Mouse (Mus musculus): ENCODE results near the gene Sigmar1. TPM values are rescaled to one million over a fixed set of nuclear protein-coding genes. Genes with fewer than 3 reads are reported as not detected.
A peak's percentile ranks its signal among the peaks of the same experiment; 100 is the strongest.
"Not testable (repeated sequence)": the region's sequence is repeated elsewhere in the genome, so short reads cannot be mapped to it uniquely, and the experiment has no call there.

The Sigmar1 gene
- polyA plus RNA-seq, 1 experiment from 2014 or later, result 89.3 TPM

DNA sequence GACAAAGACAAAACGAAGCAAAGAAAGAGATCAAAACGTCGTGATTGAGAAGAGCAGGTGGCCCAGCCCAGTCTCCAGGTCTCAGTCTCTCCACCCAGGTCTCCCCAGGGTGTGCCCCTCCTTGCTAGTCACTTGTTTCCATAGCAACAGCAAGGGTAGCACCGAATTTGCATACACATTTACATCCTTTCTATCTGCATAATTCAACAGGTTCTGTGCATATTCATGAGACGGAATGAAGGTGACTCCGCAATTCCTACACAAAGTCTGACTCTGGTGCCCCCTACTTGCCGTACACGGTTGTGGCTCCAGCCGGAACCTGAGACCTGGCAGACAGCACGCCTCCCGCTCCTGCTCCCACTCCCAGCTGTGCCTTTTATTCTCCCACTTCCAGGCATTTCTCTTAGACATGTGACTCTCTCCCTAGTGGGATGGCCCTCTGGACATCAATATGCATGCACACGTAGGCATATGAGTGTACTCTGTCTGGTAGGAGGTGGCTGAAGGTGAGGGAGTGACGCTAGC lies 48.9 kb downstream of the Sigmar1 start:
- Histone ChIP-seq H3K4me1 (ENCODE audit: control insufficient read depth, insufficient read depth, low read length) (peaks cover 20% of the 10 kb centered on the region), H3K9me3 (ENCODE audit: control insufficient read depth, low read length) (no peaks in the 10 kb centered on the region), H3K4me2 (ENCODE audit: low read depth, low read length) (peak overlapping the region; percentile 19; the same call in 1 of the 2 replicates), H3K9ac (replicated peaks; ENCODE audit: low read depth, low read length) (no peak overlapping the region), H3K27me3 (ENCODE audit: control insufficient read depth, insufficient read depth, low read length) (no peaks in the 10 kb centered on the region), H3K36me3 (ENCODE audit: control insufficient read depth, insufficient read depth, low read length) (no peaks in the 10 kb centered on the region), H3K27ac (ENCODE audit: low read depth, low read length) (peak overlapping the region; percentile 60), H3K4me3 (ENCODE audit: low read depth, low read length) (no peak overlapping the region)
- WGBS, result under 1% methylated on average over 13 of the region's 13 CpGs
- ATAC-seq (ENCODE audit: low read depth), result peak; percentile 82

DNA sequence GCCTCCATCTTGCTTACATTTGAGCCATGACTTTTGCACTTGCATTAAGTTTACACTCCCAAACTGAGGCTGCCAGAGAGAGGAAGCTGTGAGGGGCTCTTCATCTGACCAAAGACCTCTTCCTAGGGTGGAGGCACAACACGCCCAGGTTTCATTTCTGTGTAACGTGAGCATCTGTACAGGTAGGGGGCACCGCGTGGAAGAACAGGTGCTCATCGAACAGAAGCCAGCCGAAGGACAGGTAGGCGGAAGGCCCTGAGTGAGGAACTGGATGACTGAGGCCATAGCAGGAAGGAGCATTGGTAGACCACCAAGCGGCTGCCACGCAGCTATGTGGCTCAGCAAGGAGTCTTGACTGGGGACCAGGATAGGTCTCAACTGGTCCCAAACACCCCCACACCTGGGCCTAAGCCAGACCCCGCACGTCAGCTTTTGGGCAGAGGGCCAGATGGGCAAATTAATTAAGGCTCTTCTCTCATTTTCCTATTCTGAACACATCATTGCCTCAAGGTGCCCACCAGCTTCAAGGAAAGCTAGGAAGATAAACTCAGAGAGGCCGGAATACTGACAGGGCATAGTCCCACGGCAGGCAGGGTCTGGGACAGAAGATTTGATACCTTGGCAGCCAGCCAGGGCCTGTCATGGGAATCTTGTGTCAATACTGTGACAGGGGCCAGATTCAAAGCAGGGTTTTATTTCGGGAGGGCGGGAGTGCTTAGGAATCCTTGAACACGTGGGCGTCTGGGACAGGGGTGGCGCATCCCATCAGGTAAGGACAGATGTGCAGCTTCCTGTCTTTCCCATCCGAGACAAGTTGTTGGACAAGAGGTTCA lies 49.8 kb downstream of the Sigmar1 start:
- no peaks in the 10 kb centered on the region for H3K36me3 ChIP-seq (ENCODE audit: control insufficient read depth, insufficient read depth, low read length)
- H3K9me3 ChIP-seq (ENCODE audit: control insufficient read depth, low read length), result no peaks in the 10 kb centered on the region
- peaks cover 15% of the 10 kb centered on the region for H3K4me1 ChIP-seq (ENCODE audit: control insufficient read depth, insufficient read depth, low read length)
- no peaks in the 10 kb centered on the region for H3K27me3 ChIP-seq (ENCODE audit: control insufficient read depth, insufficient read depth, low read length)
- no peak overlapping the region for H3K9ac ChIP-seq (replicated peaks; ENCODE audit: low read depth, low read length)
- ATAC-seq (ENCODE audit: low read depth), result no peak
- peak overlapping the region; percentile 19; the same call in 1 of the 2 replicates for H3K4me2 ChIP-seq (ENCODE audit: low read depth, low read length)
- H3K4me3 ChIP-seq (ENCODE audit: low read depth, low read length), result no peak overlapping the region
- peak overlapping the region; percentile 1; the same call in 1 of the 2 replicates for H3K27ac ChIP-seq (ENCODE audit: low read depth, low read length)
- WGBS, result 57% methylated on average over 19 of the region's 19 CpGs

DNA sequence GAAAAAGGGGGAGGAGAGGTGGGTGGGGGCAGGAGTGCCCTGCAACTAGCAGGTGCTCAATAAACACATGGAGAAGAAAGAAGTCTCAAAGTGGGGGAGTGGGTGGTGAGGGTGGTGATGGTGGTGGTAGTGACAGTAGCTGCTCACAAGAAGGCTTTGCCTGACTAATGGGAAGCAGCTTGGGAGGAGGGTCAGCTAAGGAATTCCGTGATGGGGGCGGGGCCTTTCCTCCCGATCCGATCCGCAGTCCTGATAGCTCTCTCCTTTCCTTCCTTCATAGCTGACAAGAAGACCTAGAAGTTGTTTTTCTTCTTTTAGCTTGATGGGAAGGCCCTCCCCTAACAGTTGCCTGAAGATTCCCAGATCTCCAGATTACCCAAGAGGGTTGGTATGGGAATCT lies 51.3 kb downstream of the Sigmar1 start:
- no peaks in the 10 kb centered on the region for H3K27me3 ChIP-seq (ENCODE audit: control insufficient read depth, insufficient read depth, low read length)
- H3K9ac ChIP-seq (replicated peaks; ENCODE audit: low read depth, low read length), result no peak overlapping the region
- no peaks in the 10 kb centered on the region for H3K36me3 ChIP-seq (ENCODE audit: control insufficient read depth, insufficient read depth, low read length)
- ATAC-seq (ENCODE audit: low read depth), result no peak
- no peaks in the 10 kb centered on the region for H3K9me3 ChIP-seq (ENCODE audit: control insufficient read depth, low read length)
- H3K4me3 ChIP-seq (ENCODE audit: low read depth, low read length), result no peak overlapping the region
- no peak overlapping the region for H3K4me2 ChIP-seq (ENCODE audit: low read depth, low read length)
- H3K4me1 ChIP-seq (ENCODE audit: control insufficient read depth, insufficient read depth, low read length), result peaks cover 15% of the 10 kb centered on the region
- 7% methylated on average over 5 of the region's 5 CpGs for WGBS
- H3K27ac ChIP-seq (ENCODE audit: low read depth, low read length), result no peak overlapping the region

DNA sequence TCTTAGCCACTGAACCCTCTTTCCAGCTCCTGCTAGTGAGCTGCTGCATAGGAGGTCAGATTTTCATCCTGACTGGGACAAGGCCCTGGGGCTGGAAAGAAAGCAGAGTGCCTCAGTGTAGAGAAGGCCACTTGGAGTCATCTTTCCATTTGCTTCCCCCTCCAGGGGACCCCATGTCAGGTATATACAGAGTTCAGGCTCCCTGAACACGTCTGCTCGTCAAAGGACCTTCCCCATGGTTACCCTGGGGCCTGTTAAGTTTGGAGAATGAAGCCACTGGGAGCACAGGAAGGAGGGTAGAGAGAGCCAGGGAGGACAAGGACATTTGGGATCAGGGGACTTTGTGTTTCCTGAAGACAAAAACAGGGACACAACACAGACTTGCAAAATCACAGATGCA lies 53.7 kb downstream of the Sigmar1 start:
- not testable (repeated sequence) for H3K27ac ChIP-seq (ENCODE audit: low read depth, low read length); ATAC-seq (ENCODE audit: low read depth); H3K9me3 ChIP-seq (ENCODE audit: control insufficient read depth, low read length); H3K27me3 ChIP-seq (ENCODE audit: control insufficient read depth, insufficient read depth, low read length); H3K4me3 ChIP-seq (ENCODE audit: low read depth, low read length); H3K4me2 ChIP-seq (ENCODE audit: low read depth, low read length); H3K9ac ChIP-seq (replicated peaks; ENCODE audit: low read depth, low read length); H3K36me3 ChIP-seq (ENCODE audit: control insufficient read depth, insufficient read depth, low read length)
- peaks cover 12% of the 10 kb centered on the region for H3K4me1 ChIP-seq (ENCODE audit: control insufficient read depth, insufficient read depth, low read length)
- 72% methylated on average over 2 of the region's 2 CpGs for WGBS

DNA sequence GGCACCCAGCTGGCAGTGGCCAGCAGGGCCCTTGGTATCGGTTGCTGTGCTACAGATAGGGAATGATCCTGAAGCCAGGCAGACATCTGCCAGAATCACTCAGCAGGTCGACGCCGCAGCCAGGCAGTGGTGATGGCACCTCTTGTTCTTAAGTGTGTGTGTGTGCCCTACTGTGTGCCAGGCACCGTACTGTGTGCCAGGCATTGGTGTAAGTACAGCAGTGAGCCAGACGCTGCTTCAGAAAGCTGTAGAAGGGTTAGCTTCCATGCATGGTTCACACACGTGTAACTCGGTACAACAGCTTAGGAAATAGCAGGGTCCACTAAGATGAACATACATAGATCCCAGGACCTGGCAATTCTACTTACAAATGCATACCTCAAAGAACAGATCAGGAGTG lies 55.7 kb downstream of the Sigmar1 start:
- ATAC-seq (ENCODE audit: low read depth), result not testable (repeated sequence)

DNA sequence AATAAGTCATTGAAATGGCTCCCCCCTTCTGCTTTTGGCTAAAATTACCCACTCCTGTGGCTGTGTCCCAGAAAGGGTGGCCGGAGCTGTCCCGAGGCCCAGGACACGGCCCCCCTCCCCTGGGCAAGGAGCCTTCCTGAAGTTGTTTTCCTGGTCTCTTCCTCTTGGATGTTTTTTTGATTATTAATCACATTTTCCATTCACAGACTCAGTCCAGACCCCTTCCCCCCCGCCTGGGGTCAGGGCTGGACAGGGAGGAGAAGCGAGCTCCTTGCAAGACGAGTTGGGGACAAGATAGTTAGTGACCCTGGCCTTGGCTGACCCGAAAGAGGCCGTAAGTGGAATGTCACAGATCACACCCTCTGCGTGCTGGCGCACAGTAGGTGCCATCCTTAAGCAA lies 56.2 kb downstream of the Sigmar1 start, which contains the start of gene Il11ra1:
Gene Il11ra1, plus strand, starts transcription at position 207 of the 400 bp plus-strand sequence.
- H3K36me3 ChIP-seq (ENCODE audit: control insufficient read depth, insufficient read depth, low read length); H3K27ac ChIP-seq (ENCODE audit: low read depth, low read length); H3K4me3 ChIP-seq (ENCODE audit: low read depth, low read length); H3K4me2 ChIP-seq (ENCODE audit: low read depth, low read length); H3K27me3 ChIP-seq (ENCODE audit: control insufficient read depth, insufficient read depth, low read length); H3K9me3 ChIP-seq (ENCODE audit: control insufficient read depth, low read length); H3K9ac ChIP-seq (replicated peaks; ENCODE audit: low read depth, low read length); H3K4me1 ChIP-seq (ENCODE audit: control insufficient read depth, insufficient read depth, low read length); ATAC-seq (ENCODE audit: low read depth): not testable (repeated sequence)
- WGBS, result 84% methylated on average over 8 of the region's 10 CpGs

More for the DNA sequence above, 55.7 kb downstream of the Sigmar1 start:
- H3K9ac ChIP-seq (replicated peaks; ENCODE audit: low read depth, low read length); H3K27me3 ChIP-seq (ENCODE audit: control insufficient read depth, insufficient read depth, low read length); H3K9me3 ChIP-seq (ENCODE audit: control insufficient read depth, low read length); H3K4me2 ChIP-seq (ENCODE audit: low read depth, low read length); H3K36me3 ChIP-seq (ENCODE audit: control insufficient read depth, insufficient read depth, low read length); H3K4me3 ChIP-seq (ENCODE audit: low read depth, low read length); H3K27ac ChIP-seq (ENCODE audit: low read depth, low read length); H3K4me1 ChIP-seq (ENCODE audit: control insufficient read depth, insufficient read depth, low read length): not testable (repeated sequence)
- 84% methylated on average over 2 of the region's 8 CpGs for WGBS

DNA sequence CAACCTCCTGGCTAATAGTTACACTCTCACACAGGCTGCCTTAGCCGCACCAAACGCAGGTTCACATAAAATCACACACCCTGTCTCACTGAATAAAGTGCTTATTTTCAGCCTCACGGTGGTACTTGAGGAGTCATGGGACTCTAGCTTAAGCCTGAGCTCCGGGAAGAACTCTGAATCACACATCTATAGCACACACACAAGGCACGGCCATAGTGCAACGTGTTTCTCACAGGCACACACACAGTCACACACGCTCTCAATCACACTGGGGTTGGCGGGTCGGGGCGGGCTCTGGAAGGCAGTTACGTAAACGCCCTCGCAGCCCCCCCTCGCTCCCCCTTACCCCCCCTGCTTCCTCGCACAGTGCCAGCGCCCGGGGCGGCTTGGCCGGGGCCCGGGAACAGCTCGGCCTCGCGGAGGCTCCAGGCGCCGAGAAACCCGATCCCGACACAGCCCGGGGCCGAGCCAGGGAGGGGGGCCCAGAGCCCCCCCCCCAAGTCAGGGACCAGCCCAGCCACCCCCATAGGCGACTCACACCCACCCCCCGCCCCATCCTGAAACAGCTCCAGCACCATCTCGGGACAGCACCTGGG lies 57.4 kb downstream of the Sigmar1 start:
- H3K4me1 ChIP-seq (ENCODE audit: control insufficient read depth, insufficient read depth, low read length); H3K4me2 ChIP-seq (ENCODE audit: low read depth, low read length); H3K27ac ChIP-seq (ENCODE audit: low read depth, low read length); H3K4me3 ChIP-seq (ENCODE audit: low read depth, low read length); H3K9ac ChIP-seq (replicated peaks; ENCODE audit: low read depth, low read length); ATAC-seq (ENCODE audit: low read depth); H3K27me3 ChIP-seq (ENCODE audit: control insufficient read depth, insufficient read depth, low read length); H3K36me3 ChIP-seq (ENCODE audit: control insufficient read depth, insufficient read depth, low read length); H3K9me3 ChIP-seq (ENCODE audit: control insufficient read depth, low read length): not testable (repeated sequence)
- WGBS, result 5% methylated on average over 19 of the region's 32 CpGs

DNA sequence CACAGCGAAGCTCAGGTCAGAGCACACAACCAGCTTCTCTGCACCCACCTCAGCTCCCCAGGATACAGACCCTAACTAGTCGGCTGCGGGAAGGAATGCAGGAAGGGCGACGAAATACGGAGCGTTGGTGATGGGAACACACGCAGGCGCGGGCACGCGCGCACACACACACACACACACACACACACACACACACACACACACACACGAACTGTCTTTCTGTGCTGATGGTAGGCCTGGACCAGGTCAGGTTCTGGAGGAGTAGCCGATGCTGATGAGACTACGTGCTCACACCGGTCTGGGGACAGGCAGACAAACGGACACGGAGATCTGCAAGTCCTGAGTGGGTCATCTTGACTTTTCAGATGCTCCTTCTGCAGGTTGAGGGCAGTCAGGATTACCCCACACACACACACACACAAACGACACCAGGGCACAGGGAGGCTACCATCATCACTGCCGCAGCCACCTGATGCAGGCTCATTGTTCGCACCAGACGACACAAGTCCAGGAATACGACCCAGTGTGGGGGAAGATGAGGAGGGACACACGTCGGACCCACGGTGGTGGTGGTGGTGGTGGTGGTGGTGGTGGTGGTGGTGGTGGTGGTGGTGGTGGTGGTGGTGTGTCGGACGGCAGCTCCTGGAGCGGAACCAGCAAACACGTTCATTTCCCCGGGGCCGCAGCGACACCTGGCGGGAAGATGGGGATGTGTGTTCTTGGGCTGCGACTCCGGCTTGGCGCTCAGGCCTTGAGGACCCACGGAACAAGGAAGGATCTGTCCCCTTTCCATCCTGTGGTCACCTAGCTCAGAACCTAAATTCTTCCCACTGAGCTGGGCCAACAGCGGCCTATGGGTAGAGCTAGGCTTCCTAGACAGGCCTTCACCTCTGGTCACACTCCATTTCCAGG lies 58.8 kb downstream of the Sigmar1 start, which contains the start of gene Cntfr:
Gene Cntfr, minus strand, starts transcription at position 160 of the 912 bp plus-strand sequence.
- not testable (repeated sequence) for H3K4me3 ChIP-seq (ENCODE audit: low read depth, low read length); H3K27ac ChIP-seq (ENCODE audit: low read depth, low read length); H3K9me3 ChIP-seq (ENCODE audit: control insufficient read depth, low read length); H3K4me1 ChIP-seq (ENCODE audit: control insufficient read depth, insufficient read depth, low read length); H3K27me3 ChIP-seq (ENCODE audit: control insufficient read depth, insufficient read depth, low read length); H3K9ac ChIP-seq (replicated peaks; ENCODE audit: low read depth, low read length); H3K36me3 ChIP-seq (ENCODE audit: control insufficient read depth, insufficient read depth, low read length); ATAC-seq (ENCODE audit: low read depth)
- peak within 1 kb of the TSS; percentile 26; the same call in 1 of the 2 replicates for H3K4me2 ChIP-seq (ENCODE audit: low read depth, low read length)
- WGBS, result 14% methylated on average over 33 of the region's 40 CpGs
